Mouse (Mus musculus): Measurements from ENCODE around the gene Olfr1359.
"Not testable (repeated sequence)": the region's sequence is repeated elsewhere in the genome, so short reads cannot be mapped to it uniquely, and the experiment has no call there.

Olfr1359 gene

GRCm38 (mm10) chr13:21745006-21745405, 47.1 kb downstream of the Olfr1359 start:
- H3K4me3 ChIP-seq (replicated peaks; ENCODE audit: low read length): no peak overlapping the region
- peaks cover 16% of the 10 kb centered on the region for H3K4me1 ChIP-seq (replicated peaks; ENCODE audit: low read depth, low read length)
- no peaks in the 10 kb centered on the region for H3K9me3 ChIP-seq (ENCODE audit: low read length)
- no peak for TF ChIP-seq CTCF (conservative IDR thresholded peaks at IDR 0.05; ENCODE audit: low read length)
- TF ChIP-seq NANOG (IDR thresholded peaks at IDR 0.05; ENCODE audit: borderline replicate concordance, low read length): no peak
- H3K27me3 ChIP-seq (ENCODE audit: insufficient read depth, low read length): no peaks in the 10 kb centered on the region
- H3K36me3 ChIP-seq (ENCODE audit: insufficient read depth, low read length): peaks cover 6% of the 10 kb centered on the region

- Histone ChIP-seq H3K36me3 (ENCODE audit: insufficient read depth, low read length) (peaks cover 6% of the 10 kb centered on the region), H3K27me3 (ENCODE audit: insufficient read depth, low read length) (no peaks in the 10 kb centered on the region), H3K9me3 (ENCODE audit: low read length) (no peaks in the 10 kb centered on the region), H3K4me3 (replicated peaks; ENCODE audit: low read length) (peak overlapping the region; percentile 77), H3K4me1 (replicated peaks; ENCODE audit: low read depth, low read length) (peaks cover 29% of the 10 kb centered on the region)
- TF ChIP-seq POU5F1 (IDR thresholded peaks at IDR 0.05; ENCODE audit: borderline replicate concordance, low read length) (no peak), CTCF (conservative IDR thresholded peaks at IDR 0.05; ENCODE audit: low read length) (no peak), NANOG (IDR thresholded peaks at IDR 0.05; ENCODE audit: borderline replicate concordance, low read length) (no peak)
Measured at GRCm38 (mm10) chr13:21749387-21750158, 51.7 kb downstream of the Olfr1359 start.

- not testable (repeated sequence) for H3K36me3 ChIP-seq (ENCODE audit: insufficient read depth, low read length); H3K9me3 ChIP-seq (ENCODE audit: low read length); H3K27me3 ChIP-seq (ENCODE audit: insufficient read depth, low read length)
- Histone ChIP-seq H3K4me1 (replicated peaks; ENCODE audit: low read depth, low read length) (peaks cover 33% of the 10 kb centered on the region), H3K4me3 (replicated peaks; ENCODE audit: low read length) (peak within 1 kb of the TSS; percentile 77)
Measured at GRCm38 (mm10) chr13:21750159-21751017, 52.5 kb downstream of the Olfr1359 start, which contains the start of gene Hist1h4k. Gene Hist1h4k (minus strand): TSS chr13:21750505.

GRCm38 (mm10) chr13:21751417-21751816, 53.5 kb downstream of the Olfr1359 start:
- H3K36me3 ChIP-seq (ENCODE audit: insufficient read depth, low read length): peaks cover 6% of the 10 kb centered on the region
- TF ChIP-seq CTCF (conservative IDR thresholded peaks at IDR 0.05; ENCODE audit: low read length) (no peak), POU5F1 (IDR thresholded peaks at IDR 0.05; ENCODE audit: borderline replicate concordance, low read length) (no peak), NANOG (IDR thresholded peaks at IDR 0.05; ENCODE audit: borderline replicate concordance, low read length) (no peak)
- H3K4me3 ChIP-seq (replicated peaks; ENCODE audit: low read length): no peak overlapping the region
- H3K27me3 ChIP-seq (ENCODE audit: insufficient read depth, low read length): no peaks in the 10 kb centered on the region
- peaks cover 39% of the 10 kb centered on the region for H3K4me1 ChIP-seq (replicated peaks; ENCODE audit: low read depth, low read length)
- no peaks in the 10 kb centered on the region for H3K9me3 ChIP-seq (ENCODE audit: low read length)

- Histone ChIP-seq H3K36me3 (ENCODE audit: insufficient read depth, low read length) (peaks cover 6% of the 10 kb centered on the region), H3K27me3 (ENCODE audit: insufficient read depth, low read length) (no peaks in the 10 kb centered on the region), H3K4me1 (replicated peaks; ENCODE audit: low read depth, low read length) (peaks cover 39% of the 10 kb centered on the region), H3K9me3 (ENCODE audit: low read length) (no peaks in the 10 kb centered on the region), H3K4me3 (replicated peaks; ENCODE audit: low read length) (no peak overlapping the region)
- TF ChIP-seq POU5F1 (IDR thresholded peaks at IDR 0.05; ENCODE audit: borderline replicate concordance, low read length) (no peak), NANOG (IDR thresholded peaks at IDR 0.05; ENCODE audit: borderline replicate concordance, low read length) (no peak), CTCF (conservative IDR thresholded peaks at IDR 0.05; ENCODE audit: low read length) (no peak)
Measured at GRCm38 (mm10) chr13:21751827-21752226, 53.9 kb downstream of the Olfr1359 start.

GRCm38 (mm10) chr13:21752356-21752755, 54.4 kb downstream of the Olfr1359 start:
- TF ChIP-seq NANOG (IDR thresholded peaks at IDR 0.05; ENCODE audit: borderline replicate concordance, low read length) (no peak), CTCF (conservative IDR thresholded peaks at IDR 0.05; ENCODE audit: low read length) (no peak), POU5F1 (IDR thresholded peaks at IDR 0.05; ENCODE audit: borderline replicate concordance, low read length) (no peak)
- peaks cover 37% of the 10 kb centered on the region for H3K4me1 ChIP-seq (replicated peaks; ENCODE audit: low read depth, low read length)
- H3K27me3 ChIP-seq (ENCODE audit: insufficient read depth, low read length): no peaks in the 10 kb centered on the region
- H3K9me3 ChIP-seq (ENCODE audit: low read length): no peaks in the 10 kb centered on the region
- peaks cover 3% of the 10 kb centered on the region for H3K36me3 ChIP-seq (ENCODE audit: insufficient read depth, low read length)
- H3K4me3 ChIP-seq (replicated peaks; ENCODE audit: low read length): peak overlapping the region; percentile 69

GRCm38 (mm10) chr13:21753051-21753523, 55.2 kb downstream of the Olfr1359 start:
- TF ChIP-seq NANOG (IDR thresholded peaks at IDR 0.05; ENCODE audit: borderline replicate concordance, low read length) (no peak), POU5F1 (IDR thresholded peaks at IDR 0.05; ENCODE audit: borderline replicate concordance, low read length) (no peak), CTCF (conservative IDR thresholded peaks at IDR 0.05; ENCODE audit: low read length) (no peak)
- no peaks in the 10 kb centered on the region for H3K27me3 ChIP-seq (ENCODE audit: insufficient read depth, low read length)
- H3K4me3 ChIP-seq (replicated peaks; ENCODE audit: low read length): peak overlapping the region; percentile 69
- no peaks in the 10 kb centered on the region; the same call in 1 of the 2 replicates for H3K36me3 ChIP-seq (ENCODE audit: insufficient read depth, low read length)
- no peaks in the 10 kb centered on the region for H3K9me3 ChIP-seq (ENCODE audit: low read length)
- peaks cover 34% of the 10 kb centered on the region for H3K4me1 ChIP-seq (replicated peaks; ENCODE audit: low read depth, low read length)

- H3K36me3 ChIP-seq (ENCODE audit: insufficient read depth, low read length); H3K27me3 ChIP-seq (ENCODE audit: insufficient read depth, low read length); H3K9me3 ChIP-seq (ENCODE audit: low read length): not testable (repeated sequence)
- Histone ChIP-seq H3K4me3 (replicated peaks; ENCODE audit: low read length) (peak within 1 kb of the TSS; percentile 69), H3K4me1 (replicated peaks; ENCODE audit: low read depth, low read length) (peaks cover 29% of the 10 kb centered on the region)
Measured at GRCm38 (mm10) chr13:21753524-21754285, 55.8 kb downstream of the Olfr1359 start, which contains the start of the genes Hist1h2ak and Hist1h2bn. Gene Hist1h2ak (minus strand): TSS chr13:21753827. Gene Hist1h2bn (plus strand): TSS chr13:21754123.

- not testable (repeated sequence) for H3K36me3 ChIP-seq (ENCODE audit: insufficient read depth, low read length); H3K27me3 ChIP-seq (ENCODE audit: insufficient read depth, low read length); H3K9me3 ChIP-seq (ENCODE audit: low read length)
- Histone ChIP-seq H3K4me3 (replicated peaks; ENCODE audit: low read length) (peak overlapping the region; percentile 63), H3K4me1 (replicated peaks; ENCODE audit: low read depth, low read length) (peaks cover 25% of the 10 kb centered on the region)
Measured at GRCm38 (mm10) chr13:21754294-21755001, 56.5 kb downstream of the Olfr1359 start.

Data from E14TG2a.4 (cell line).